ENCODE assay signal across 32 mouse cellular contexts in genomic region chr13:110450526-110450925, GRCm38 (mm10).
"Had no signal": no experiment of that assay in that cellular context is flagged by ENCODE, and none has a peak within 500 bp of the region (broad histone marks: within the 10 kb centered on the region; RNA-seq: fewer than 3 reads in every experiment).

No protein-coding gene starts in this region.

- H3K27me3 ChIP-seq: limb, embryonic 12.5 days; limb, embryonic 13.5 days; limb, embryonic 15.5 days; liver, embryonic 12.5 days; liver, embryonic 13.5 days; liver, embryonic 15.5 days; lung, embryonic 15.5 days; megakaryocyte, embryonic 14.5 days; neural tube, embryonic 12.5 days had no signal

- DNase-seq: left cerebral cortex, postnatal 4 days; liver; liver, embryonic 13.5 days; liver, postnatal 0 days; lung, adult 18-20 months; lung, adult 2 months; lung, embryonic 14.5 days; lung, postnatal 10 days; lung, postnatal 14 days; lung, postnatal 36 days; lung, postnatal 4 days; midbrain, embryonic 14.5 days had no signal

- H3K4me1 ChIP-seq: limb, embryonic 10.5 days; liver, embryonic 12.5 days; liver, embryonic 13.5 days; liver, embryonic 15.5 days; megakaryocyte, embryonic 14.5 days; midbrain, embryonic 12.5 days; midbrain, embryonic 15.5 days; neural tube, embryonic 12.5 days had no signal

- H3K9ac ChIP-seq: limb, embryonic 12.5 days; limb, embryonic 13.5 days; limb, embryonic 15.5 days; liver, embryonic 12.5 days; liver, embryonic 13.5 days; liver, embryonic 14.5 days; liver, embryonic 15.5 days; liver, postnatal 0 days; lung, embryonic 14.5 days; lung, embryonic 15.5 days; midbrain, embryonic 12.5 days; midbrain, embryonic 13.5 days; midbrain, embryonic 15.5 days; neural tube, embryonic 12.5 days had no signal

- H3K36me3 ChIP-seq: limb, embryonic 10.5 days; limb, embryonic 12.5 days; limb, embryonic 13.5 days; limb, embryonic 15.5 days; liver, embryonic 12.5 days; liver, embryonic 13.5 days; liver, embryonic 15.5 days; lung, embryonic 15.5 days; midbrain, embryonic 10.5 days; midbrain, embryonic 12.5 days; midbrain, embryonic 13.5 days; midbrain, embryonic 15.5 days; neural tube, embryonic 12.5 days had no signal

- H3K4me2 ChIP-seq: limb, embryonic 12.5 days; limb, embryonic 13.5 days; limb, embryonic 15.5 days; liver, embryonic 11.5 days; liver, embryonic 12.5 days; liver, embryonic 13.5 days; liver, embryonic 15.5 days; lung, embryonic 14.5 days; lung, embryonic 15.5 days; midbrain, embryonic 11.5 days; midbrain, embryonic 12.5 days; midbrain, embryonic 13.5 days; midbrain, embryonic 15.5 days; neural tube, embryonic 12.5 days had no signal

- H3K9me3 ChIP-seq: limb, embryonic 10.5 days; limb, embryonic 12.5 days; limb, embryonic 13.5 days; limb, embryonic 15.5 days; liver, embryonic 12.5 days; liver, embryonic 13.5 days; liver, embryonic 15.5 days; lung, embryonic 15.5 days; megakaryocyte, embryonic 14.5 days; midbrain, embryonic 10.5 days; midbrain, embryonic 12.5 days; midbrain, embryonic 13.5 days; midbrain, embryonic 15.5 days; neural tube, embryonic 12.5 days had no signal

- H3K27ac ChIP-seq: limb, embryonic 10.5 days; limb, embryonic 12.5 days; limb, embryonic 13.5 days; limb, embryonic 15.5 days; liver, embryonic 12.5 days; liver, embryonic 13.5 days; liver, embryonic 14.5 days; liver, embryonic 15.5 days; lung, embryonic 15.5 days; macrophage; midbrain, embryonic 10.5 days; midbrain, embryonic 12.5 days; midbrain, embryonic 13.5 days; midbrain, embryonic 15.5 days; neural tube, embryonic 12.5 days had no signal

- H3K4me3 ChIP-seq: limb, embryonic 10.5 days; limb, embryonic 12.5 days; limb, embryonic 13.5 days; limb, embryonic 15.5 days; liver, embryonic 12.5 days; liver, embryonic 13.5 days; liver, embryonic 15.5 days; lung, embryonic 15.5 days; megakaryocyte, embryonic 14.5 days; midbrain, embryonic 10.5 days; midbrain, embryonic 12.5 days; midbrain, embryonic 13.5 days; midbrain, embryonic 15.5 days; myocyte; neural tube, embryonic 12.5 days had no signal

- ATAC-seq: liver, embryonic 12.5 days; liver, postnatal 0 days; lung, postnatal 0 days; midbrain, embryonic 13.5 days; midbrain, embryonic 15.5 days; midbrain, embryonic 16.5 days had no signal
